Mouse (Mus musculus): ENCODE results near the gene Zfp956.
A peak's percentile ranks its signal among the peaks of the same experiment; 100 is the strongest.

The Zfp956 gene

DNA sequence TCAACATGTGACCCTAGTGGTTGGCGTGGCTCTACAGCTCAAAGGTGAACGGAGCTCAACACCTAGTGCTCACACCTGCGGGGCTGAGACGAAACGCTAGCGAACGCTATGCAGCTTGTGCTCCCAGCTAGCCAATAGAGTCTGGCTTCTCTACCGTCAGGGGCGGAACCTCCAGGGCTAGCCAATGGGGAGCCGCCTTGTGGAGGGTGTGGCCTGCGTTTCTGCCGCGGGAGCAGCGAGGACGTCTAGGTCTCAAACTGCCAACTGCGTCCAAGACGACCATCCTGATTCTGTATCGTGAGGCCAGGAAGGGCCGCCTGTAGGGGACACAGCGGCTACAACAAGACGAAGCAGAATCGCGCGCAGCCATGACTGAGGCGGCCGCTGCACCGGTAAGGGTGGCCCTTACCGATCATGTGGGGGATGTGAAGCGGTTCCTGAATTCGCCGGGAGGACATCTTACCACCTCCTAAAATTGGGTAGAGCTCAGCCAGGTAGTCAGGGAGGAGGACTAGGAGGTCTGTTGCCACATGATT is at the start of gene Zfp956:
TSS of gene Zfp956 (plus strand) at position 200 of the 536 bp plus-strand sequence.
- peak; percentile 95 for DNase-seq (ENCODE audit: inconsistent ontology term)

DNA sequence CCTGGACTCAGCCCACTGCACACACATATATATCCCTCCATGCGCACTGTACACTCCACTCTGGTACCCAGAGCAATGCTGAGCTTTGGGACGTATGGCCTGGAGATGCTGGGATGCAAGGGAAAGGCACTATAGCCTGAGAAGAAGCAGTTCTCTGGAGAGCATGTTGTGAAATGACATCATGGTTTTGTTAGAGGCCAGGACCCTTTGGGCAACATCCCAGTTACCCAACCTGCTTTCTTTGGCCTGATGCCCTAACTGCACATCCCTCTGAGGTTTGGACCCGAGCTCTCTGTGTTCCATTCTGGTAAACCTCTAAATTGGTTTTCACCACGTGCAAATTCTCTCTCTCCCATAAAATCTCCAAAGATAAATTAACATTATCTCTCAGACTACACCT is 49.6 kb upstream of the Zfp956 start:
- DNase-seq (ENCODE audit: inconsistent ontology term), result no peak

GRCm38 (mm10) chr6:47904361-47904760 is 48.8 kb upstream of the Zfp956 start:
- DNase-seq (ENCODE audit: inconsistent ontology term), result no peak

- DNase-seq (ENCODE audit: inconsistent ontology term), result no peak
Observed at GRCm38 (mm10) chr6:47904917-47905695, 48.1 kb upstream of the Zfp956 start.

GRCm38 (mm10) chr6:47906326-47906725 is 46.9 kb upstream of the Zfp956 start:
- no peak for DNase-seq (ENCODE audit: inconsistent ontology term)

DNA sequence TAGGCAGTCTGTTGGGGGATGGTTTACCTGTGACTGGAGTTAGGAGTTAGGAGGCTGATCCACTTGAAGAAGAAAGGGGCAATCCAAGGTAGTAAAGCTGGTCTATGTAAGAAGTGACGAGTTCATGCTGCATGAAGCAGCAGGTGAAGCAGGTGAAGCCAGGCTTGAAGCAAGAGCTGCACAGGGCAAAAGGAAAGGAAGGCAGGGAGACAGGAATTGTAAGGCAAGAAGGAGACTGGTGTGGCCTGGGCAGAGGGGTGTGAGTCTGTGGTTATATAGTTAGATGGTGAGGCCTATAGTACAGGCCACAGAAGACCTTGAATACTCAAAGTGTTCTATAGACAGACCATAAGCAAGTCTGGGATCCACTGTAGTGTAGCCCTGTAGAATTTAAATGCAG is 44.2 kb upstream of the Zfp956 start:
- DNase-seq (ENCODE audit: inconsistent ontology term), result no peak

GRCm38 (mm10) chr6:47911650-47912049 is 41.5 kb upstream of the Zfp956 start:
- DNase-seq (ENCODE audit: inconsistent ontology term), result no peak

DNA sequence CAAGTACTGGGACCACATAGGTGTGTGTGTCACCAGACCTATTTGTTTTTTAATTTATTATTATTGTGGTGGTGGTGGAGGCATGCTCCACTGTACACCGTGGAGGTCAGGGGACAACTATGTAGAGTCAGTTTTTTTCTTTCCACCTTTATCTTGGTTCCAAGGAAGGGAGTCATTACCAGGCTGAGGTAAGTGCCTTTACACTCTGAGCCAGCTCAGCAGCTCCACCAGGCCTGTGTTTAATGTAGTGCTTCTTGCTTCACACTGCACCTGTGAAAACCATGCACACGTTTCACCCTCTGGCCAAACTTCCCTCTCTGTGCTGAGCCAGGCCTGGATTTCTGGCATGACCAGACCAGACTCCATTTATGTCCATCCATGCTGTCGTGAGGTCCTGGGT is 40.2 kb upstream of the Zfp956 start:
- DNase-seq (ENCODE audit: inconsistent ontology term), result no peak

DNA sequence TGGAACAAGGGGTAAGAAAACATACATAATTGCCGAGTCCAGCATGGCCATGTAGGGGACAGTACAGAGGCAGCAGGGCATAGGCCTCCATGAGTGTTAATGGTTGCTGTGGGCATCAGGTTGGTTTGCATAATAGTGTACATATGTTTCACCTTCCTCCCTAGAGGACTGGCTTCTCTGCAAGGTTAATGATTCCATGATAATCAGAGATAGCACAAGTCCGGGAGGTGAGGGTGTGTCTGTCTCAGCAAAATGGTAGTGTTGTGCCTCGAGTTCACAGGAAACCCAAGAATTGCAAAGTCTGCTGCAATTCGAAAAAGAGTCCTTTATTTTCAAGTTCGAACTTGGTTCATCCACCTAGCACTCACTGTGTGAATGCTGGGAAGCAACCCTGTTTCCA is 36.1 kb upstream of the Zfp956 start:
- DNase-seq (ENCODE audit: inconsistent ontology term), result no peak

DNA sequence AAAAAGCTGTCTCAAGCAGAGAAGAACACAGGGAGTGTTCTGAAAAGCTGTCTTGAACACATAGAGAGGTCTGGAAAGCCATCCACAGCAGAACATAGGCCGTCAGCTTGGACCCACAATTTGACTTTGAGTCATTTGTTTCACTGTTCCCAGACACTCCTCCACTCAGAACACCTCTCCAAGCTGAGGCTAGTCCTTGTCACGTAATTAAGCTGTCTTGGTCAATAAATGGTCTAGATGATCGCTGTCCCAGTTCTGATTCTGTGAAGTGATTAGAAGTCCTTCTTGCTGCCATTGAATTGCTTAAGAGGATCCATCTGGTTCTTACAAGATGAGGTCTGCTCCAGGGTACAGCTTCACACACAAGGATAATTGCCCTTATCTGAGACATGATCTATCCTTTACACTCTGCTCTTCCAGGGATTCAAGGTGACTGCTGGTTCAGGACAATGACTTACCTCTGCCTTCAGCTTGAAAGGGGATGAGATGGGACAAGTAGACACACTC is 34.4 kb upstream of the Zfp956 start:
- no peak for DNase-seq (ENCODE audit: inconsistent ontology term)

DNA sequence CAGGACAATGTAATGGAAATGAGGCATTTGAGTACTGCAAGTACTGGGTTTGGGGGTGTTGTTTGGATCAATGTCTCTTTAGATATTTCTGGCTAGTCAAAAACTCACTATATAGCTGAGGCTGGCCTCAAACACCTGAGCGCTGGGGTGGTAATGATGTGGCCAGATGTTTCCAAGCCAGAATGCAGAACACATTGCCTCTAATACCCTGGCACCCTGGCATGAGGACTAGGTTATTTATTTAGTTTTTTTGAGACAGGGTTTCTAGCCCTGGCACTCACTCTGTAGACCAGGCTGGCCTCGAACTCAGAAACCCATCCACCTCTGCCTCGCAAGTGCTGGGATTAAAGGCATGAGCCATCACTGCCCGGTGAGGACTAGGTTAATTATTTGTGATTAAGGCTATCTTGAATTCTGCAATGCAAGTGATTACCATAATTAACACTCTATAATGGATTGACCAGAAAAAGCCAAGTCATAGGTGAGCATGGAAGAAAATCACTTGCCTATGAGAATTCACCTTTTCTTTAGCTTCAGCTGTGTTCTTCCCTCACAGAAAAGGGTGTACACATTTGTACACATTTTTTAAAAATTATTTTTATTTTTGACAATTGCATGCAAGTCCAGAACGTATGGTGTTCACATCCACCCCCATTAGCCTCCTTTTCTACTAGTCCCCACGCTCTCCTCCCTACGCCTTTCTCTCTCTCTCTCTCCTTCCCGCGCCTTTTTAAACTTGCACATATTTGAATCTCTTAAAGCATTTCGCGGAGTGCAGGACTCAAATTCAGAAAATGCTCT is 33.3 kb upstream of the Zfp956 start:
- DNase-seq (ENCODE audit: inconsistent ontology term), result no peak

DNA sequence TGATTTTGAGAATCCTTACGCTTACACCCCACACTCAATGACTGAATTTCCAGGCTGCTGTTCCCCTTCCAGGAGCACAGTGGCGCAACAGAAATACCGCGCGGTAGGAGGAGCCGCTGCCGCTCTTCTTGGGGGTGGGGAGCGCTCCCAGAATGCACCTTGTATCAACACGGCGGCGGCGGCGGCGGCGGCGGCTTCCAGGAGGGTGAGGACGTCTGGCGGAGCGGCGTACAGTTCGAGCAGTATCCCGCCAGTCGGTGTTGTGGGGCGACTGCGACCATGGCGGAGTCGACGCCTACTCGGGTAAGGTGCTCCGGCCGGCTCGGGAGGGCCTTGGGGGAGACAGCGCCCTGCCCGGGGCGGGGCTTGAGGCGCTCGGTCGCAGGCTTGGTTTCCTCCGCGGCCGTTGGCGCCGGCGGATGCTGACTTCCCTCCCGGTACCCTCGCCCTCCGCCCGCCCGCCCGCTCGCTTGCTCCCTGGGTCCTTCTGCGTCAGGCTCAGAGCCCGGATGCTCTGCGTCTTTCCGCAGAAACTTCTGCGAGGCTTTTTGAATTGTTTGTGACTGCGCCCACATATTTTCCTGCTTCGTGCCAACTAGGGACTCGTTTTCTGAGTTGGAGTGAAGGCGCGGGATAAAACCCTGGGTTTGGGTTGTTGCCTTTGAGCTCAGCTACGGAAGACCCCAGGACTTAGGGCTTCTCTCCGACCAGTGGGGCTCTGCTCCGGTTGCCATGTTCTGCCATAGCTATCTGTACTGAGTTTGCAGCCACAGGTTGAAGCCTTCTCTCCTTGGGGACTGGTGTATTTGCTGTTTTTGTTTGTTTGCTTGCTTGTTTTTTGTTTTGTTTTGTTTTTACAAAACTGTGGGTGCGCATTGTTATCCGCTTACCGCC is 32.5 kb upstream of the Zfp956 start, which contains the start of gene Zfp212:
TSS of gene Zfp212 (plus strand) at position 30 of the 894 bp plus-strand sequence.
- DNase-seq (ENCODE audit: inconsistent ontology term), result peak; percentile 95

- no peak for DNase-seq (ENCODE audit: inconsistent ontology term)
Observed at GRCm38 (mm10) chr6:47942461-47942860, 10.7 kb upstream of the Zfp956 start.

DNA sequence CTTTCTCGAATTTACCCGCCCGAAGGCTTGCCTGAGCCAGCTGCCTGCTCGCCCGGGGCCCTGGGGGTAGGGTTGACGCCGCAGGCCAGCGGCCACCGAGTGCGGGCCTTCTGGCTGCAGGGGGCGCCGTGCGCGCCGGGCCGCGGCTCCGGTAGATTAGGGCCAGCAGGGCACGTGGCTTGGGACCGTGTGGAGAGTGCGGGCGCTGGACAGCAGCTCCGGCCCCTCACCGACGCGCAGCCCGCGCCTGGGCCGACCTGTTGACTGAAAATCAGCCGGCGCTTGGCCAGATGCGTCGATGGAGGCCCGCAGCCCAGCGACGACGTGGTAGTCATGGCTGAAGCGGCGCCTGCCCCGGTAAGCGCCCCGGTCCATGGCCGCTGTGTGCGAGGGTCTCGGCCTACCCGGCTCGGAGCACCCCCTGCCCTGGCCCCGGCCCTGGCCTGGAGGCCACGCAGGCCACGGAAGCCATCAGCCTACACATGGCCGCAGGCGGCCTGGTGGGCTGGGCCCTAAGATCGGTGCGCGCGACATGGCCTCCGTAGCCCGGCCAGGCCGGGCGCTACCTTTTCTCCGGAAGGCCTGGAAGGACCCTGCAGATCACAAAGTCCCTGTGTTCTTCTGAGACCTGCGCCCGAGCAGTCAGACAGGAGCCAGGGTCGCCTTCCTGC is 10.0 kb upstream of the Zfp956 start:
- peak; percentile 80 for DNase-seq (ENCODE audit: inconsistent ontology term)

- DNase-seq (ENCODE audit: inconsistent ontology term), result no peak
Observed at GRCm38 (mm10) chr6:47943721-47944120, 9.5 kb upstream of the Zfp956 start.

DNA sequence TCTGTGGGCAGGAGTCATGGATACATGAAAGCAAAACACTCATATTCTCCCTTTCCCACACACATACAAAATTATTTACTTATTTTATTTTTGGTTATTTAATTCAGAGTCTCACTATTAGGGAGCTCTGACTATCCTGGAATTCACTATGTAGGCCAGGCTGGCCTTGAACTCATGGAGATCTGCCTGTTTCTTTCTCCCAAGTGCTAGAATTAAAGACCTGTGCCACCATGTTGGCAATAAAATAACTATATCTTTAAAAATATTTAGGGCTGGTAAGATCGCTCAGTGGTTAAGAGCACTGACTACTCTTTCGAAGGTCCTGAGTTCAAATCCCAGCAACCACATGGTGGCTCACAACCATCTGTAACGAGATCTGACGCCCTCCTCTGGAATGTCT is 5.8 kb upstream of the Zfp956 start:
- no peak for DNase-seq (ENCODE audit: inconsistent ontology term)

DNA sequence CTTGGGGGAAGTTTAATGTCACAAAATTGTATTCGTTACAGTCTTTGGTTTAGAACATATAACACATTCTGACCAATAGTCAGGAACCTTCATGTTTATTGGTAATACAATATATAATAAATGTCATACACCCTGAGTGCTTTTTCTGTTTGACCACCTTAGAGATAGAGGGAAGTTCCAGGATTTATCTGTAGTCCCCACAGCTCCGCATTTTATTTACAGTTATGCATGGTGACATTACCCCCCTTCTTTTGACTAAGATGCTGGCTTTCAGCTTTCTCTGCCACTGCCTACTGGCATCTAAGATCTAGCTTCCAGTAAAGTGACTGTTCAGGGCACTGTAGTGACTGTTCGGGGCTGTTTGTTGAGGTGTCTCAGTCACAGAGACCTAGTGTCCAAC is 1.2 kb downstream of the Zfp956 start:
- no peak for DNase-seq (ENCODE audit: inconsistent ontology term)

DNA sequence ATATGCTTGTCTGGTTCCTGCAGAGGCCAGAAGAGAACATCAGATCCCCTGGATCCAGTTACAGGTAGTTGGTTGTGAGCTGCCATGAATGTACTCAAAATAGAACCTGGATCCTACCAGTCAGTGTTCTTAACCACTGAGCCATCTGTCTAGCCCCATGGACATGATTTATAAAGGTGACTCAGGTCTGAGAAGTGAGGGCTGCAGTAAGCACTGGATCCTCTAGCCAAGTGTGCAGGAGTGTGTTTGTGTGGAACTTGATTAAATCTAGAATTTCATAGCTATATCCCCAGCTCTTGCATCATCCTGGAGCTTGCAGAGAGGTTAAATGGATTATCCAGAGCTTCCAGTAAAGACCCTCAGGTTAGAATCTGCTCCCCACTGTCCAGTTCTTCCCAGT is 4.6 kb downstream of the Zfp956 start:
- DNase-seq (ENCODE audit: inconsistent ontology term), result no peak

GRCm38 (mm10) chr6:47960685-47961421 is 7.7 kb downstream of the Zfp956 start:
- no peak for DNase-seq (ENCODE audit: inconsistent ontology term)

DNA sequence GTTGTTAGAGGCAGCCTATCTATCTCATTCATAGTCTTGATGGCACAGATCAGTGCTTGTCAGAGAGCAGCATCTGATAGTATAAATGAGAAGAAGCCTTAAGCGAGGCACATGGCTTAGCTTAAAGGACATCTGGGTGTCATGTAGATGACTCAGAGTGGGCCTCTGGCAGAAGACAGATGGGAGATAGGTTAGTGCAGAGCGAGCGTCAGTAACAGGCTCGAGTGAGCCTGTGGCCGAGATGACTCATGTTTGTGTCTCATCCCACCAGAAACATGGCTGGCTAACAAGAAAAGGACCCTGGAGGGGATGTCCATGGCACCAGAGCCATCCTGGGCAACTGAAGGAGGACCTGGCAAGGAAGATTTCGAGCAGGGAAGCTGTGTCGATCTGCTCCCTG is 9.9 kb downstream of the Zfp956 start:
- no peak for DNase-seq (ENCODE audit: inconsistent ontology term)
